Mouse (Mus musculus): ENCODE data around the gene Lpcat2. TPM values are rescaled to one million over a fixed set of nuclear protein-coding genes. Genes with fewer than 3 reads are reported as not detected.

The Lpcat2 gene
- polyA plus RNA-seq (2017; shearing (Covaris generic)), result 1 to 10 TPM in 1 of 2 experiments, under 1 TPM in 1; 0.80 to 8.1 TPM

DNA sequence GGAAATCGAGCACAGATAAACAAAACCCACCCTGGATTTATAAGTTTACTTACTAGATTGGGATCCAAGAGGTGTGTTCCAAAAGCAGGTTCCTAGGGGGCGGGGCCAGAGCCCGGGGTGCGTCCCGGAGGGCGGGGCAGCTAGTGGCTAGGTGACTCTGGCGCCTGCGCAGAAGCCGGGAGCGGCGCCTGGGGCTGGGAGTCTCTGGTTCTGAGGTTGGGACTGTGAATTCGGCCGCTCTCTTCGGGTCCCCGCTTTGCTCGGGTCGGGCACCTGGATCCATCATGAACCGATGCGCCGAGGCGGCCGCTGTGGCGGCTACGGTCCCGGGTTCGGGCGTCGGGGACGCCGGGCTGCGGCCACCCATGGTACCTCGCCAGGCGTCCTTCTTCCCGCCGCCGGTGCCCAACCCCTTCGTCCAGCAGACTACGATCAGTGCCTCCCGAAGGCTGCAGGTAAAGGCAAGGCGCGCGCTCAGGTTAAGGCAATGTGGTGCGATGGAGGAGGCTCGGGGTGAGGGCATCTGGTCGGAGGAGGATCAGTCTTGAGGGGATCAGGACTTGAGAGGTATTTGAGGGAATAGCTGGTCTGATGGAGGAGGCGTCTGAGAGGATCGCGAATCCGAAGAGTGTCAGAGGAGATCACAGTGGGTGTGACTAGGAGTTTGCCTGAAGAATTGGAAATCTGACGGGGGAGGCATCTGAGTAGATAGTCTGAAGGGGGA, at the start of gene Lpcat2:
Gene Lpcat2, plus strand, starts transcription at position 169 of the 724 bp plus-strand sequence.

DNA sequence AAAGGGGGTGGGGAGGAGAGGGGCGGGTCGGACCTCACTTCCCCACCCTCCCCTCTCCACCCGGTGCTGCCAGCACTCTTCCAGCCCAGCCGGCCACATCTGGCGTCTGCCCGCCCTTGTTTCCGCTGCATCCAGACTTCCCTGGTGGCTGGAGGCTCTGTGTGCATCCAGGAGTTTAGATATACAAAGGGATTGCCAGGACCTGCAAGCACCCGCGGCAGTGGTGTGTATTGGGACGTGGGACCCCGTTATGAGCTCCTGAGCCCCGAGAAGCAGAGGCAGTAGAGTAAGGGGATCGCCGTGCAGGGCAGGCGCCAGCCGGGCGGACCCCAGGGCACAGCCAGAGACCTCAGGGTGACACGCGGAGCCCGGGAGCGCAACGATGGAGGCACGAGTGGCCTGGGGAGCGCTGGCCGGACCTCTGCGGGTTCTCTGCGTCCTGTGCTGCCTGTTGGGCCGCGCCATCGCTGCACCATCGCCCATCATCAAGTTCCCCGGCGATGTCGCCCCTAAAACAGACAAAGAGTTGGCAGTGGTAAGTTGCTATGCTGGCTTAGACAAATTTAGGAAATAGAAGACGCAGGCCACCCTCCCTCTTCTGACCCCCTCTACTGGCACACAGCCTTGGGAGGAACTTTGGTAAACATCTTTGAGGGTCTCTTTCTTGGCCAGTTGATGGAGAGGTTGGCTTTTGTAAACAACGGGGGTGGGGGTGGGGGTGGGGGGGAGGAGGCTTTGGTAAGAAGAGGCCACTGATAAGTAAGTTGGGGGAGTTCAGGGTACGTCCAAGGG, 27.7 kb upstream of the Lpcat2 start, which contains the start of gene Mmp2:
Gene Mmp2, plus strand, starts transcription at position 49 of the 792 bp plus-strand sequence.

DNA sequence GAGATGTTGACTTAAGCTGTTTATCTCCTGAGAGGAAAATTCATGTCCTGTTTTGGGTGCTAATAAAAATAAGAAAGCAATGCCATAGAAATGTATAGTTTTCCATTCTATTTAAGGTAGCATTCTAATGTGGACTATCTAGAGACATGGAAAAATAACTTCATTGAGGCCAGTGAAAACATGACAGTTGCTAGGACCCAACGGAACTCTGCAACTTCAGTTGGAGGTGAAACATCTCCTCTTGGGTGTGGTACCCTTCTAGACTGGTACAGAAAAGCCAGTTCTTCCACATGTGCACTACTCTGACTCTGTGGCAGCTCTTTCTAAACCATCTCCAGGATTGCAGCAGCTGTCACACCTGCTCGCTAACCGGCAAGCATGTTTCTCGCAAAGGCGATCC, 46.0 kb downstream of the Lpcat2 start, which contains the start of gene Capns2:
Gene Capns2, plus strand, starts transcription at position 301 of the 400 bp plus-strand sequence.

DNA sequence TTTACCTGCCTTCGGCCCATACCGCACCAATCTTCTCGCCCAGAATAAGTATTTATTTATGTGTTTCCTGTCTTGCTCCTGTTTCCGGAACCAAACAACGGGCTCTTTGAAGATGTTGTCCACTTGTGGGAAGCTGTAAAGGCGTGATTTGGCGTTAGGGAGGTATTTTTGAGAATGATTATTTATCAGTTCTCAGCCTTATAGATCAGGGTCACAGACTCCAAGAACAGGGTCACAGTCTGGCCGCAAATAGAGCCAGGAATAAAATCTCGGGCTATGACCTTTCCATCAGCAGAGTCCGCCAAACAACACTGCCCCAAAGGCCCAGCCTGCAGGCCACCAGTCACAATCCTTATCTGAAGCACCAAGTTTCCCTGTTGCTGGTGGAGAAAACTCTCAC, 104.6 kb downstream of the Lpcat2 start, which contains the start of gene Slc6a2:
Gene Slc6a2, plus strand, starts transcription at position 301 of the 400 bp plus-strand sequence.

Other genes starting within 250 kb of the Lpcat2 start
- gene Irx6, start 181.1 kb upstream of the Lpcat2 start, polyA plus RNA-seq (2017; shearing (Covaris generic)), result under 1 TPM in 1 of 2 experiments, not detected in 1; 0.28 TPM
- not detected for gene Mmp2, start 28.0 kb upstream of the Lpcat2 start, polyA plus RNA-seq (2017; shearing (Covaris generic))
- gene Capns2, start 46.1 kb downstream of the Lpcat2 start, polyA plus RNA-seq (2017; shearing (Covaris generic)), result not detected
- gene Slc6a2, start 104.7 kb downstream of the Lpcat2 start, polyA plus RNA-seq (2017; shearing (Covaris generic)), result under 1 TPM; 0.02 to 0.13 TPM
- under 1 TPM in 1 of 2 experiments, not detected in 1; 0.18 TPM for gene Ces1a, start 192.9 kb downstream of the Lpcat2 start, polyA plus RNA-seq (2017; shearing (Covaris generic))
- gene Ces1b, start 224.7 kb downstream of the Lpcat2 start, polyA plus RNA-seq (2017; shearing (Covaris generic)), result under 1 TPM in 1 of 2 experiments, not detected in 1; 0.21 TPM